Comparison of ENCODE assay signal across 8 mouse cellular contexts in genomic region chr5:20951666-20952281, GRCm38 (mm10). TPM values are rescaled to one million over a fixed set of nuclear protein-coding genes. Genes with fewer than 3 reads are reported as not detected.
DNase-seq lines count a peak whose midpoint lies in the region; ATAC-seq lines count a peak whose summit lies in the region.

No protein-coding gene starts in this region.

- H3K9ac ChIP-seq in hindbrain, embryonic 11.5 days (ENCODE audit: low read depth, low read length) = peak overlapping the region; percentile 96

- peak; percentile 99 for DNase-seq in Muller cell, postnatal 12 days (ENCODE audit: inconsistent ontology term)
- peak; percentile 97 for DNase-seq in cerebellum, adult 9-11 months
- peak; percentile 94 to 98 for DNase-seq in frontal cortex, adult 2 months (ENCODE audit: extremely low spot score in 1 of 2, low spot score in 1 of 2)
- peak; percentile 96 for DNase-seq in hindbrain, embryonic 11.5 days (ENCODE audit: low spot score)
- peak; percentile 94 to 96 for DNase-seq in layer of hippocampus, postnatal 10 days (ENCODE audit: low spot score in 2 of 2)
- DNase-seq in lung, postnatal 10 days = peak; percentile 97
- peak; percentile 95 for DNase-seq in ovary, postnatal 36 days (ENCODE audit: low spot score)
- DNase-seq in thymus, postnatal 25 days = peak; percentile 95

- WGBS in hindbrain, embryonic 11.5 days = under 1% methylated on average over 48 of the region's 51 CpGs

- ATAC-seq in hindbrain, embryonic 11.5 days (ENCODE audit: low FRiP score) = peak; percentile 100

- peak overlapping the region; percentile 52 for H3K4me2 ChIP-seq in hindbrain, embryonic 11.5 days (replicated peaks; ENCODE audit: low read depth, low read length)

- H3K36me3 ChIP-seq in hindbrain, embryonic 11.5 days (ENCODE audit: control insufficient read depth, insufficient read depth, low read length) = no peaks in the 10 kb centered on the region

- H3K9me3 ChIP-seq in hindbrain, embryonic 11.5 days (ENCODE audit: control insufficient read depth, low read length) = no peaks in the 10 kb centered on the region

- H3K4me1 ChIP-seq in hindbrain, embryonic 11.5 days (replicated peaks; ENCODE audit: control insufficient read depth, insufficient read depth, low read length) = no peaks in the 10 kb centered on the region

- H3K4me3 ChIP-seq in hindbrain, embryonic 11.5 days (ENCODE audit: low read depth, low read length) = peak overlapping the region; percentile 74

- H3K27ac ChIP-seq in hindbrain, embryonic 11.5 days (ENCODE audit: low read depth, low read length) = peak overlapping the region; percentile 98

- no peaks in the 10 kb centered on the region for H3K27me3 ChIP-seq in hindbrain, embryonic 11.5 days (ENCODE audit: control insufficient read depth, insufficient read depth, low read length)

RNA-seq across cellular contexts. Expression of gene Rsbn1l, which starts 4.4 kb away (rescaled TPM):
- 12.0 and 12.5 TPM in 2 replicates for polyA plus RNA-seq in frontal cortex, adult 2 months (2012; rRNA removed)
- polyA plus RNA-seq in hindbrain, embryonic 11.5 days (2014; fragmentation: Nextera tagmentation; extraction: Ambion mirVana) = 5.8 and 7.3 TPM in 2 replicates
- total RNA-seq in layer of hippocampus, postnatal 10 days (2021) = 10 to 100 TPM; 15.4 to 15.6 TPM

Comparison
In these comparisons a context has a peak if more than half of its experiments do, and no peak if none do; other contexts are left out.
1. Peak in every context shown above with its lines: DNase-seq, ATAC-seq, H3K4me3 ChIP-seq and H3K27ac ChIP-seq.